Mouse (Mus musculus): ENCODE data around the gene Arid5b.

Gene Arid5b

DNA sequence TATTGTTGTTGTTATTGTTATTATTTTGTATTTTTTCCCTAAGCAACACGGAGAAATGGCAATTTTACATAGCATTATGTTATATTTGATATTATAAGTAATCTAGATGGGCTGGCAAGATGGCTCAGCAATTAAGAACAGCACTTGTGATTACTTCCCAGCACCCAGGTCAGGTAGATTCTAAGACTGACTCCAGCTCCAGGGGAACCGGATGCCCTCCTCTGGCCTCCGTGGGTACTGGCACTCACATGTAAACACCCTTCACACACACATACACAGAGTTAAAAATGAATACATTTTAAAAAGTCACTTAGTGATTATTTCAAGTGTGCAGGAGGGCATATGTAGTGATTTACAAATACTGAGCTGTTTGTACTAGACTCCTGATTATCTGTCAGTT lies 190.8 kb downstream of the Arid5b start:
- DNase-seq (ENCODE audit: low spot score): no peak

DNA sequence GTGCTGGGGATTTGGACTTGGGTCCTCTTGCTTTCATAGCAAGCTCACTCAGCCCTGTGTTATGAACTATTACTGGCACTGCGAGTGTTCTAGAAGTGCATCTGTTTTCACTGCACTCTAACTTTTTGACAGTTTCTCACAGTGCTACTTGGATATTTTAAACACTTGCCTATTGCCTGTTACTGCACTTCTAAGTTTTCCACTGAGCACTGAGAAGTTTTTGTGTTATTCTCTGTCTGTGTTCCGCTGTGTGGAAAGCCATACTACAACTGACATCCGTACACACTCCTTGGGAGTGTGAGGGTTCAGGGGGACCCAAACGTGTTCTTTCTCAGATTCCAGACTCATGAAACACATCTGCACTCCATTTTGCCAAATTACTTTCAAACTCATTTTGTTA lies 191.6 kb downstream of the Arid5b start:
- no peak for DNase-seq (ENCODE audit: low spot score)

DNA sequence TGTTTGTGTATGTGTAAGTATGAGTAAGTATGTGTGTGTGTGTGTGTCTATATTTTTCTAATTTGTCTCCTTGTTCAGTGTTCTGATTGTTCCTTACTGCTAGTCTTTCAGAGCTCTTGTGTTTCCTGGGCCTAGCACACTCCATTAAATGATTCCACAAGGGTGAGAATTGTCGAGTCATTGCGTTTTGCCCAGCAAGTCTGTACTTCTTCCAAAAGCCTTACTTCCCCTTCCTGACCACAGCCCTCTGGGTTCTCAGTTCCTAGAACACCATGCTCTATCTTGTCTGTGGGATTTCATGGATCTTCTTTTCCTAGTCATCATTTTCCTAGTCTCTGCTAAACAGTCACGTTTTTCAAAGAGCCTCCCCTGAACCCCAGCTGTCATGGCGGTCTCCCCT lies 193.0 kb downstream of the Arid5b start:
- DNase-seq (ENCODE audit: low spot score): no peak

DNA sequence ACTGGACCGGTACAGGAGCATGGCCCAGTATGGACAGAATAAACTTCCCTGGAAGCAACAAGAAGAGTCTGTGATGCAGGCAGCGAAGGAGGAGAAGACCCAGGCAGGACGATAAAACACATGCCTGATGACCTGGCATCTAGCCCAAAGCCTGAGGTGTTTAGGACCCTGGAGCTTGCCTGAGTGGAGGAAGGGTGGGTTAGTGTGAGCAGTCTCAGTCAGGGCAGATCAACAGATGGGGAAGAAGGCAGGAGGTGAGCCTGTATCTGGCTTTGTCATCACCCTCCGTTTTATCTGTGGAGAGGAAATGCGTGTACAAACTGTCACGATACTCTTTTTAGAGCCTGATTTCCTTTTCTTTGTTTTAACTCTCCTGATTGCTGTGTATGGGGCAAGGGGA lies 196.8 kb downstream of the Arid5b start:
- no peak for DNase-seq (ENCODE audit: low spot score)

DNA sequence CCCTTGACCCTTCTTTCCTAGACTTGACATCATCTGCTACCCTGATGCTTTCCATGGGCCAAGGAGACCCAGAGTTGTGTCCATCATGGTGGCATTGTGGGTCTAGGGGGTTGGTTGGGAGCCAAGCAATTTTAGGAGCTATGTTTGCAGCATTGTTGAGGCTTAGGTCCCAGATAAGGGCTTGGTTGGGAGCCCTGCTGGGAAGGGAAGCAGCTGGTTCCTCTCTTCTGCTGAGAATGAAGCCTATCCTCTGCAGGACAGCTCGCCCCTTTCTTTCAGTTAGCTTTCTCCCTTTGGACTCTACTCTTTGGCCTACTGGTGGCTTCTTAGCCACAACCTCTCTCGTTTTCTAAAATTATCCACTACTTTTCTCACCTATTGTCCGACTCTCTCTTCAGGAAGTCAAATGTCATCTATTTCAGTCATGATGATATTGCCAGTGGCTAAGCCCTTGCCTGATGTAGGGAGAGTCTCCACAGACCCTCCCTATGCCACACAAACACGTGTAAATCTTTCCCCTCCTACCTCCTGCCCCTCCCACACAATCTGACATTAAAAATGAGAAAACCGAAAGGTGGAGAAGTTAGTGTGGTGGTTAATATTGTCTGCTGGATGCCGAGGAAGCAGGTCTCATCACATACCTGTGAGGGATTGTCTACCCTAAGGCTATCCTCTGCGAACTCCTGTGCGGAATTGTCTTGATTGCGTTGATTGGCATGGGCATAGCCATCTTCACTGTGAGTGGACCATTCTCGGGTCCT lies 198.4 kb downstream of the Arid5b start:
- DNase-seq (ENCODE audit: low spot score): no peak

DNA sequence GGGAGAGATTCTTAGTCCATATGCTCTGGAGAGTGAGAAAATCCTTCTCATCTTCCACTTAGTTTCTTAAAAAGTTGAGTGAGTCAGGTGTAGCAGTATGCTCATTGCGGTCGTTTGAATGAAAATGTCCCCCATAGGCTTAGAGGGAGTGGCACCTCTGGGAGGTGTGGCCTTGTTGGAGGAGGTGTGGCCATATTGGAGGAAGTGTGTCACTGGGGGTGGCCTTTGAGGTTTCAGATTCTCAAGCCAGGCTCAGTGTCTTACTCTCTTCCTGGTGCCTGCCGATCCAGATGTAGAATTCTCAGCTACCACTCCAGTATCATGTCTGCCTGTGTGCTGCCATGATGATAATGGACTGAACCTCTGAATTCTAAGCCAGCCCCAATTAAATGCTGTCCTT lies 199.8 kb downstream of the Arid5b start:
- DNase-seq (ENCODE audit: low spot score): no peak

DNA sequence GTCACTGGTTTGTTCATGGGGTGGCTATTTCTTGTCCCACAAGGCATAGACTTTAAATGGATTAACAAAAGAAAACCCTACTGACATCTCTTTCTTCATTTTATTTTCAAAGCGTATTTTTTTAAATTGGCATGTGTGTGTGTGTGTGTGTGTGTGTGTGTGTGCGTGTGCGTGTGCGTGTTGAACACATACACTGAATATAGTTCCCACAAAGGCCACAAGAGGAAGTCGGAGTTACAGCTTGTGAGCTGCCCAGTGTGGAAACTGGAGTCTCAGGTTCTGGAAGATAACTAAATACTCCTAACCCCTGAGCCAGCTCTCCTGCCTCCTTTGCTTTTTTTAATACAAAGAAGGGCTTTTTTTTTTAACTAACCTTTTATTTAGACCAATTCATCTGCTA lies 203.4 kb downstream of the Arid5b start:
- DNase-seq (ENCODE audit: low spot score): no peak

DNA sequence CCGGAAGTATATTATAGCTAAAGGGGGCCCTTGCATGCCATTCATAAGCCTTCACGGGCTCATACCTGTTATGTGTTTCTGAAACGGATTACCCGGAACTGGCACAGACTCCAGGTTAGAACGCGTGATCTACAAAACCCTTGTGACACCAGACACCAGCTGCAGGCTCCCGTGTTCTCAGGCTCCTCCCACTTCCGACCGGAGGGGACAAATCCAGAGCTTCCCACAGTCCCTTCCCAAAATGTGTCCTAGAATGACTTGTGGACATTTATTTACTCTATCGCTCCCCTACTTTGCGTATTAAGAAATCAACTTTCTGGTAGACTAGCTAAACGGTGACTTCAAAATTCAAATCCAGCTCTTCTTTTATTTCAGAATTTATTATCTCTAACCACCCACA lies 204.2 kb downstream of the Arid5b start:
- no peak for DNase-seq (ENCODE audit: low spot score)

DNA sequence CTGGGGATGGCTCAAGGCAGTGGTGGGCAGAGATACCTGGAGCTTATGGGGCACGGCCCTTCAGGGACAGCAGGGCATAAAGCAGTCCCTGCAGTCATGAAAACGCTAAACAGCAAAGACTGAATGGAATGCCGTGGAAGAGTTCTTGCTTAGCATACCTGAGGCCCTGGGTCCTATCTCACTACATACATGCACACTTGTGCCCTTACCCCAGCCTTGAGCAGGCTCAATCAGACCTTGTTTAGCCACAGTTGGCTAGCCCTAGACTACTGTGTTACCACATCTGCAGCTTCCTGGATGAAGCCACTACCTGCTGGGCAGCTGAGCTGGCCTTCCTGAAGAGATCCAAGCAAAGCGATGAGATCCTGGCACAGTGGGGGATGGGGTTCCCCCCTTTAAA lies 205.9 kb downstream of the Arid5b start:
- no peak for DNase-seq (ENCODE audit: low spot score)

DNA sequence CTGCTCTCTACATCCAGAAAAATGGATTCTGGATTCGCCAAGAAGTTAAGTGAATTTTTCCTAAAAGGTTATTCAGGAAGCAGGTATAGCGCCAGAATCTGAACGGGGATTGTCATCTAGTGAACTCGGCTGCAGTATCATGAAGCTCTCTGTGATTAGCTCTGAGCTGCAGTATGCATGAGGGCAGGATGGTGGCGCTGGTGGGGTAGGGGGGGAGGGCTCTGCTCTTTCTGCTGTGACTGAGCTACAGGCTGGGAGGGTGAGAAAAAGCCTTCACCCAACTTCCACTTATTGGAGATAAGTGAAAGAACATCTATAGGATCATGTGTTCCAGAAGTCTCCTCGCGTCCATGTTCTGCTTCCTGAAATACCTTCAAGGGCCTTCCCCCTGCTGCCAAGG lies 207.5 kb downstream of the Arid5b start:
- DNase-seq (ENCODE audit: low spot score): no peak

DNA sequence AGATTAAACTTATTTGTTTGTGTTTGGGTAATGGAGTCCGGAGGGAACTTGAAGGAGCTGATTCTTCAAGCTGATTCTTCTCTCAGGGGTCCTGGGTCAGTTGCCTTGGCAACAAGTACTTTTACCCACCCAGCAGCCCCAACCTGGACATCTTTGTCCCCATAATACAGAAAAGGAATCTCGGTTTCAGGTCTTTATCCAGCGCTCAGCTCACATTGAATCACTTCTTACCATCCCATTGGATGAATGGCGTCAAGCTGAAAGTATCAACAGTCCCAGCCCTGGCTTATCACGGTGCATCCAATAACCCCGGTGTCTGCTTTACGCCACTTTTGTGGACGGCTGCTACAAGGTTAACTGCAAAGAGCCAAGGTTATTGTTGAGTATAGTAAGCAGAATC lies 210.1 kb downstream of the Arid5b start:
- no peak for DNase-seq (ENCODE audit: low spot score)

DNA sequence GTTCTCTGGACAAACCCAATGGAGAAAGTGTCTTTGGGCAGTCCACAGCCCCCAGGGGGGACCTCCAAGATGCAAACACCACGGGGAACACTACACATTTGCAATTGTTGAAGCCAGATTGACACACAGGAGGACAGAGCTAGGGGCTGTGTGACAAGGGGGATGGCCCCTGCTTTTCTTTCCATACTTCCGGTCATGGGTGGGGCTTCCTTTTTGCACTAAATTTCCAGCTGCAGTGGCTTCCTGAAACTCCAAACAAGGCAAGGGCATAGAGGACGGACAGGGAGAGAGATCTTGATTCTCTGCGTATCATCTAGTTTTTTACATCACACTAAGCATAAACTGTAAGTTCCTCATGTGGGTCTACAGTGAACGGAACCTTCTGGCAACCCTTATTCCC lies 210.6 kb downstream of the Arid5b start:
- DNase-seq (ENCODE audit: low spot score): no peak

DNA sequence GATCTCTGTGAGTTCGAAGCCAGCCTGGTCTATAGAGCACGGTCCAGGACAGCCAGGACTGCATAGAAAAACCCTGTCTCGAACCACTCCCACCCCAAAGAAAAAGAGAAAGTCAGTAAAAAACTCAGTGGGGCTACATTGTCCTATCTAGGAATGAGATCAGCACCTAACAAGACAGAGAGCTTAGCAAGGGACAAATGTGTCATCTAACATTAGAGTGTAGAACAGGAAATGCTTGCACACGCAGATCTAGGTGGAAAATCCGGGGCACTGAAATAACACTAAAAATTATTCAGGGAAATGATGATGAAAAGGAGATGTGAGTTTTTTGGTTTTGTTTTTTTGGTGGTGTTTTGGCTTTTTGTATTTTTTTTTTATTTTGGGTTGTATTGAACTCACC lies 212.4 kb downstream of the Arid5b start:
- DNase-seq (ENCODE audit: low spot score): no peak

DNA sequence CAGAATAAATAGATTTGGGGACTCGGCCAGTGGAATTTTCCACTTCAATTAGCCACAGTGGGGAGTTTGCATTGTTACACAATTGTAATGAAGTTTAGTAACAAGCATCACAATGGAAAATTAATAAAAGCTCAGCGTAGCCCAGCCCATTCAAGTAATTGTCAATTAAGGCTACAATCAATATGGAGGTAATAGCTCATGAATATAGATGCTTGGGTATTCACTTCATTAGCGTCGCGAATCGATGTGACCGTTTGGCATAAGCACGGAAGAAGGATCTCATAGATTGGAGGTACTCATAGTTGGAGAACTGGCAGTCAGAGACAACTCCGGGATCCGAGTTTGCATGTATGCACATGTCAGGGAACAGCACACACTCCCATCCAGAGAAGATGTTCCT lies 214.0 kb downstream of the Arid5b start:
- DNase-seq (ENCODE audit: low spot score): no peak

DNA sequence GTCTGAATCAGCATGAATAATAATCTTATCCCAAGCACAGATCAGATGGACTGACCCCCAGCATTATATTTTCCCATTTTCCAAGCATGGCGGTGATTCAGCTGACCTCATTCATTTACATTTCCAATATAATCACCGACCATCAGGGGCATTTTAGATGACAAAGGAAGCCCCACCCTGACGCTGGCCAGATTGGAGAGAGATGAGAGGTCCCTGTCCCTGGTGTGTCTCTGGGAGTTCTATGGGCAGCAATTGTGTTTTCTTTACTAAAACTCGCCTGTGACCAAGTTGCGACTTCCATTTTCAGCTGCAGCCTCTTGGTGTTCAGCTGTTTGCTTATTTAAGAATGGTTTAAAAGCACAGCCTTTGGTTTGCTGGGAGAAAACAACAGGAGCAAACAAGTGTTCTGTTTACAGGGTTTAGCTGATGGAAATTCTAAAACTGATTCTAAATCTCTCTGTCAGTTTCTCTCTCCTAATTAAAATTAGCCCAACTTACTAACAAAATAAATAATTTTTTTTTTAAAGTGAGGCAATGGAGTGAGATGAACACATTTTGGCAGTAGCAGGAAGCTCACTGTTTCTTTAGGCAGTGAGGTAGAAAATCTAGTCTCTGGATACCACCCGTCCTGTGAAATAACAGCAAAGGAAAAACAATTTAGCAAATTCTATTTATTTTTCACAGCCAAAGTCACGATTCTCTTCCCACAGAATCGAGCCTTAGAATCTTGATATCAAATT lies 214.6 kb downstream of the Arid5b start:
- no peak for DNase-seq (ENCODE audit: low spot score)

DNA sequence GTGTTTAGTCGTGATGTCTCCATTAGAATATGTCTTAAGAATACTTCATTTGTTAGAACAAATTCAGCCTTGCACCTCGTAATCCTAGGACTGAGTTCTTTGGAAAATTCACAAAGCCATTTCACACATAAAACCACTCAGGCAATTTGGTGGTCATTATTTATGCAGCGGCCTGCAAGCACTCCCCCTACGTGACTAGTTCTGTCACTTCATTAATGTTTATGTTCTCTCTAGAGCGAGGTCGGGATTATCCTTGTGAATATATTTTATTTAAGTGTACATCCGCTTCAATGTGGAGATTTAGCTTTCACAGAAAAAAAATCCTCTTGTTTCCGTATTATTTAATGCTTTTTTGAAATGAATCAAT lies 217.3 kb downstream of the Arid5b start:
- no peak for DNase-seq (ENCODE audit: low spot score)

DNA sequence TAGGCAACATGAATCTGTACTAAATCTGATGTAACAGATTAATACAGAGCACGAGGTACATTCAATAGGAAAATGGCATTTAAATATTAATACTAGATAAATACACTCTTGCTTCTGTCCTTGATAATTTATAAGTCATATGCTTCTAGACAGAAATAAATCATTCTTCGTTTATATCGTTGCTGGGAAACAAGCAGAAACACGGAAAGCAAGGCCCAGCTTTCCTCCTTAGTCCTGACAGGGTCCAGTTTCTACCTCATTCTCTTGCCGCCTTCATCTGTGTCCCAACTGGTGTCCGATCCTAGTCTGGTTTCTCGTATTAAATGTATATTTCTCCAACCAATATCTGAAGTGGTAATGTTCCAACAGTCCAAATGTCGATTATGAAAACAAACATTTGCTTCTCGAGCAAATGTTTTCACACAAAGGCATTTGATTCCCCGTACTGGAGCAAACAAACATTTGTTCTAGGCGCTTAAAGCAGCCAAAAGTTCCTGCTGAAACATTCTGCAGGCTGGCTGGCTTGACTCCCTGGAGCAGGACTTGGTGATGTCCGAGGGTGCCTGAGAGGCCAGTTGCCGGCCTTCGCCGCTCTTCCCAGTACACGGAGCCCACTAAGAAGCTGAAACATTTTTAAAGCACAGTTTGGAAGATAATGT lies 217.8 kb downstream of the Arid5b start:
- peak; percentile 27 for DNase-seq (ENCODE audit: low spot score)

DNA sequence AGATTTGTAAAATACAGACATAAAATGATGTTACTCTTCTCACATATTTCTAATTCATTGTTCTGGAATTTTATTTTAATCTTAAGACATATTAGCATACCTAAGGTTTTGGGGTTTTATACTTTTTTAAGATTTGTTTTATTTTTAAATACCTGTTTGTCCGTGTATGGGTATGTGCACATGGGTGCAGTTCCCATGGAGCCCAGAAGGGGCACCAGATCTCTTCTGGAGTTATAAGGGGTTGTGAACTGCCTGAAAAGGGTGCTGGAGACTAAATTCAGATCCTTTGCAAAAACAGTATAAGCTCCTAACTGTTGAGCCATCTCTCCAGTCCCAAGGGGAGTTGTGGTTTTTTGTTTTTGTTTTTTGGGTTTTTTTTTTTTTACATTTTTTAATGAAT lies 220.2 kb downstream of the Arid5b start:
- no peak for DNase-seq (ENCODE audit: low spot score)

DNA sequence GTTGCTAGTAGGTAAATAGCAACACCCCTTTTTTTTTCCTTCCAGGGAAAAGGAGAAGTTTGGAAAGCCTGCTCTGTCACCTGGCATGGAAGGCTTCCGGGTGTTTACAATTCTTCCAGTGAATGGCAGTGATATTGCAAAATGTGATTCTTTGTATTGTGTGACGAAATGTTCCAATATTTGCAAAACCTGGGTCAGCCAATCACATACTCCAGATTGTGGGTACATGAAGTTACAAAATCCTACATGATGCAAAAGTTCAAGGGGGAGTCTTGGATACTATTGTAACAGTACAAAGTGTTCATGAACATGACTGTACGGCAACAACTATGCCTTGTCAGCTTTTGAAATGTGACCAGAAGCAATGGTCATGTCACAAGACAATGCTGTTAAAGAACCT lies 220.7 kb downstream of the Arid5b start:
- no peak for DNase-seq (ENCODE audit: low spot score)

DNA sequence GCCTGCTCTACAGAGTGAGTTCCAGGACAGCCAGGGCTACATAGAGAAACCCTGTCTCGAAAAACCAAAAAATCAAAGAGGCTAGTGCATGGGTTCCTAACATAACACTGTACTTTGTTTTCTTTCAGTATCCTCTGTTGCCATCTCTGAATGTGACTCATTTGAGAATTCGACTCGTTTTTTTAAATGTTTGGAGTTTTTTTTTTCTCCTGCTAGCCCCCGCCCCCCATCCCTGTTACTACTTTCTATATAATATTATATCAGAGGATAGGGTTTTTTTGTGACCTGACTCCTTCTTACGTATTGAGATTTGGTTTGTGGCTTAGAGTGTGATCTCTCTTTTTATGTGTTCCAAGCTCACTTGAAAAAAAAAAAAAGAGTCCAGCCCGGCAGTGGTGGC lies 223.8 kb downstream of the Arid5b start:
- no peak for DNase-seq (ENCODE audit: low spot score)

DNA sequence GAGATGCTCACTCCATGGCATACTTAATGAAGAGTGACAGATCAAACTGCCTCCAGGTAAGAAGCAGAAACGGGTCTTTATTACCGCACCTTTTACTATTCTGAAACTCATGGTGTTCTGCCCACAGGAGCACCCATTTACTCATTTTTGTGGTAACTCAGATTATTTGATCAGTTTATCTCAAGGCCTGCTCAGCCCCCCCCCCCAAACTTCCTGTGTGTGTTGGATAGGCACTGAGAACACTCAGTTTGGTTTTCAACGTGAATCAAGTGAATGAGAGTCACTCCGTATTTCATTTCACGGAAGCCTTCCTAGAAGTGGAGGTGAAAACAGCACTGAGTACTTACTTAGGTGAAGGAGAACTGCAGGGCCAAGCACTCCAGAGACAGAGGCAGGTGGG lies 224.4 kb downstream of the Arid5b start:
- DNase-seq (ENCODE audit: low spot score): no peak

DNA sequence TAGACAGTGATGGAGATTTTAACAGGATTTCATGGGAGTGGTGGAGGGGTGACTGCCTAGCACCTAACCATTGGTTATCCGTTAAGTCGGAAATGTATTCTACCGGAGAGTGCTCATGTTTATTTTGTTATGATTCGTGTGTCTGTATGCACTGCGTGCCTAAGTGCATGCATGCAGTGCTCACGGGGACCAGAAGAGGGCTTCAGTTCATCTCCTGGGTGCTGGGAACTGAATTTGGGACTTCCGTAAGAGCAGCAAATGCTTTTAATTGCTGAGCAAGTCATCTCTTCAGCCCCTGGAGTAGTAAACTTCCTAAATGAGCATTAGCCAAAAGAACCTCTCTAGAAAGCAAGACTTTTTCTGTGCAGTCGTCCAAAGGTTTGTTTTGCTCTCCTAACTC lies 226.2 kb downstream of the Arid5b start:
- DNase-seq (ENCODE audit: low spot score): no peak

DNA sequence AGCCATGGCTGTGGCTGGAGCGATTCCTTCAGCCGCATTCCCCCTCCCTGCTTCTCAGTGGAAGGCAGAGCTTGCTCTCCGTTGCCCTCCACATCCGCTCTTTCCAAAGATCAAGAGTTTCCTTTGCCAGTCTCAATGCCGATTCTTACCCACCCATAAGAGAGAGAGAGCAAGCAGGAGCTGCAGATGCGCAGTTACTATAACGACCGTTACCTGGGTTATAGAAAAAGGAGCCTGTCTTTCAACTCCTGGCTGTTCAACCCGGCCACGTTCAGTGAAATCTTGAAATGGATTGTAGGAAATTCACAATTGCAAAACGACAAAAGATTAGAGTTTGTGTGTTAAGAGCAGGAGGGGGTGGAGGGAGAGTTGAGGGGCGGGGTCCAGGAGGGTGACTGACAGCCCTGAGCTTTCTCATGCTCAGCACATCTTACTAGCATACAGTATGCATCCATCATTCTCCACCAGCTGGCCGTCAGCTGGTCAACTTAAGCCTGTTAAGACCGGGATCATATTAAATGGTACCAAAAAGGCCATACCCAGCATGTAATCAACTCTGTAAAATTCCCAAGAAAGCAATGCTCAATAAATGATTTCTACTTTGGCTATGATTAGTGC lies 227.1 kb downstream of the Arid5b start:
- no peak for DNase-seq (ENCODE audit: low spot score)

Measured in ovary, postnatal 36 days (tissue).